Mouse (Mus musculus): ENCODE data around the gene Rpusd3.
A peak's percentile ranks its signal among the peaks of the same experiment; 100 is the strongest.

Gene Rpusd3

DNA sequence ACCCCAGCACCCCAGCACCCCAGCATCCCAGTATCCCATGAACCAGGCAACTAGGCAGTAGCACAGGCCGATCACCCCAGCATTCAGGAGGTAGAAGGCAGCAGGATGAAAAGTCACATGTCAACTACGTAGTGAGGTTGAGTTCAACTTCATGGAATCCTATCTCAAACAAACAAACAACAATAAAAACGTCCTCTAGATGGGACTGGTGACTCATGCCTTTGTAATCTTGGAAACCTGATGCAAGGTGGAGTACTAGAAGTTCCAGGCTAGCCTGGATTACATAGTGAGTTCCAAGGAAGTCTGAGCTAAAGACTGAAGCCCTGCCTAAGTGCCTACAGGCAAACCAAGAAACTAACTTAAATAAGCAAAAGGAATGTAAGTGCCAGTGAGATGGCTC, 11.7 kb upstream of the Rpusd3 start:
- DNase-seq (ENCODE audit: low read depth, low spot score): no peak

- no peak for DNase-seq (ENCODE audit: low read depth, low spot score)
Measured at GRCm38 (mm10) chr6:113429965-113430364, 10.8 kb upstream of the Rpusd3 start.

GRCm38 (mm10) chr6:113428006-113428405, 8.9 kb upstream of the Rpusd3 start:
- no peak for DNase-seq (ENCODE audit: low read depth, low spot score)

DNA sequence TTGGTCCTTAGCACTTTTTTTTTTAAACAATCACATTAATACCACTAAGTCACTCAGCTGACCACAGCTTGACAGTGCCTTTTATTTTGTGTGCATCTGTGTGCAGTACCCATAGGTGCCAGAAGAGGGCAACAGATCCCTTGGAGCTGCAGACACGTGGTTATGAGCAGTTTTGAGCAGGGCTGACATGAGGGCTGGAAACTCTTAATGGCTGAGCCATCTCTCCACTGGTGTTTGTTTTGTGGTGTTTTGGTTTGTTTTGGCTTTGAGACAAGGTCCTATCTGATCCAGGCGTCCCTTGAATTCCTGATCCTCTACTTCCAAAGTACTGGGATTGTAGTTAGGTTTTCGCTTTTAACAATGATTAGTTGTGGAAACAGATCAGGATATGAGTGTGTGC, 8.3 kb upstream of the Rpusd3 start:
- DNase-seq (ENCODE audit: low read depth, low spot score): no peak

DNA sequence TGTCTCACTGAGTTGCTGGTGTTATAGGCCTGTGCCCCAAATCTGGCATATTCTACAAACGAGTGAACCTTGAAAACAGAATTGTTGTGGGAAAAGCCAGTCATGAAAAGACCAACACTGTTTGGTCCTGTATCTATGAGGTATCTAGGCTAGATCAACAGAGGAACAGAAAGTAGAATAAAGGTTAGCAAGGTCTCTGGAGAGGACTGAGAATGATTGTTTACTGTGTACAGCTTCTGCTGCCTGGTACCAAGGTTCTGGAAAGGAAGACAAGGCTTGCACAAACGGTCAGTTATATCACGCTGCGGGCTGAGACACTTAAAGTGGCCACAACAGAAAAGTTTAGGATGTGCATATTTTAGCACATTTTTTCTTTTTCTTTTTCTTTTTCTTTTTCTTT, 7.6 kb upstream of the Rpusd3 start:
- no peak for DNase-seq (ENCODE audit: low read depth, low spot score)

GRCm38 (mm10) chr6:113424187-113424586, 5.0 kb upstream of the Rpusd3 start:
- no peak for DNase-seq (ENCODE audit: low read depth, low spot score)

GRCm38 (mm10) chr6:113423000-113423399, 3.9 kb upstream of the Rpusd3 start:
- no peak for DNase-seq (ENCODE audit: low read depth, low spot score)

- no peak for DNase-seq (ENCODE audit: low read depth, low spot score)
Measured at GRCm38 (mm10) chr6:113418441-113419198, 520 bp downstream of the Rpusd3 start.

DNA sequence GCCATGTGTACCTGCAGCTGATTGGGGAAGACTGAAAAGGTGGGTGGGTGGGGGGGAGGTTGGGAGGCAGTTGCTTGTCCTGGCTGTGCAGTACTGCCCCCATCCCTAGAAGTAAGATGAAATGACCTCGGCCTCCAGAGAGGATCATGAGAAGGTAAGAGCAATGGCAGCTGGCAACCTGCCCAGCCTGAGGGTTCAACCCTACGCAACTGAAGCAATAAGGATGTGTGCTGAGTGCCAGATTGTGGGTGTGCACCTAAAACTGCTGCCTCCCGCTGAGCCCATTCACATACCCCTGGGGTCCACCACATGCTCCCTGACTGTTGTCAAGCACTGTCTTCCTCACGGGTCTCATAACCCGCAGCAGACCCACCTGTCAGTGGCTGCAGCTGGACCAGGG, 2.7 kb downstream of the Rpusd3 start:
- DNase-seq (ENCODE audit: low read depth, low spot score): no peak

DNA sequence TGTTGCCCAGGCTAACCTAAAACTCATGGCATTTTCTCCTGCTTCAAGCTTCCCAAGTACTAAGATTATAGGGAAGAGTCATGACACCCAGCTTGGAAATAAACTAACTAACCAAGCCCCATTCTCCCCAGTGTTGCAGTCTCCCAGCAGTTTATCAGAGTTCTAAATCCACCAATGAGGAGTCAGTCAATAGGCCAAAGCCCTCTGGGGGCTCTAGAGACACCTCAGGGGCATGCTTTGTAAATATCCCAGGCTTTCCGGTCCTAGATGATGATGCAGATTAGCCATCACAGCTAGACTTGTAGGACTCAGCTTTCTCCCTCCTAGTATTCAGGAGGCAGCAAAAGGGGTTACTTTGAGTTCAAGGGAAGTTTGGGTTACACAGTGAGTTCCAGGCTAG, 9.1 kb downstream of the Rpusd3 start:
- DNase-seq (ENCODE audit: low read depth, low spot score): no peak

DNA sequence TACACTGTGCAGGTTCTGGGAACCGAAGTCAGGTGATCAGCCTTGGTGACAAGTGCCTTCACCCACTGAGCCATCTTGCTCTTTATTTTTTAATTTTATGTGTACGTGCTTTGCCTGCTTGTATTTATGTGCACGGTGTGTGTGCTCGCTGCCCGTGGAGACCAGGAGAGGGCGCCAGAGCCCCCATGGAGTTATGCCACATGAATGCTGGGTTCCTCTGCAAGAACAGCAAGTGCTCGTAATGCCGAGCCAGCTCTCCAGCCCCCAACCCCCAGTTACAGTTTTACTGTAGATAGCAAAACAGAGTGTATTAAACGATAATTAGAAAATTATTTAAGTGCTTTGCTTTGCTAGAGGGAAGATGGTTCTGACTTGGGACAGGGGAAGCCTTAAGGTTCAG, 12.5 kb downstream of the Rpusd3 start:
- DNase-seq (ENCODE audit: low read depth, low spot score): no peak

GRCm38 (mm10) chr6:113405483-113405882, 13.7 kb downstream of the Rpusd3 start:
- no peak for DNase-seq (ENCODE audit: low read depth, low spot score)

GRCm38 (mm10) chr6:113404649-113405448, 14.3 kb downstream of the Rpusd3 start:
- no peak for DNase-seq (ENCODE audit: low read depth, low spot score)

DNA sequence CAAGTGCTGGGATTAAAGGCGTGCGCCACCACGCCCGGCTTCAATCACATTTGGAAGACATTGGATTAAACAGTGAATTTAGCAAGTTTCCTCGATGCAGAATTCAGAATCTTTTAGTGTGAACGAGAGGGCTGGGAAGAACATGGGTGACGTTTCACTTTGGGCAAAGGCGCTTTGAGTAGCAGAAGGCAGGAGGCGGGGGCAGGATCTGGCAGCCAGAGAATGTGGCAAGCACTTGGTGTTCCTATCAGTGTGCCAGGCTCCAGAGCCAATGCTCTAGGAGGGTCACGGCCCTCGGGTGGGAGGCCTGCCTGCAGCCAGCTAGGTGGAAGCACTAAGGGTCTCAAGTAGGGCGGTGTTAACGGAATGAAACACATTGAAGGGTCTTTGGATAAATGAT, 17.0 kb downstream of the Rpusd3 start:
- DNase-seq (ENCODE audit: low read depth, low spot score): peak; percentile 45

DNA sequence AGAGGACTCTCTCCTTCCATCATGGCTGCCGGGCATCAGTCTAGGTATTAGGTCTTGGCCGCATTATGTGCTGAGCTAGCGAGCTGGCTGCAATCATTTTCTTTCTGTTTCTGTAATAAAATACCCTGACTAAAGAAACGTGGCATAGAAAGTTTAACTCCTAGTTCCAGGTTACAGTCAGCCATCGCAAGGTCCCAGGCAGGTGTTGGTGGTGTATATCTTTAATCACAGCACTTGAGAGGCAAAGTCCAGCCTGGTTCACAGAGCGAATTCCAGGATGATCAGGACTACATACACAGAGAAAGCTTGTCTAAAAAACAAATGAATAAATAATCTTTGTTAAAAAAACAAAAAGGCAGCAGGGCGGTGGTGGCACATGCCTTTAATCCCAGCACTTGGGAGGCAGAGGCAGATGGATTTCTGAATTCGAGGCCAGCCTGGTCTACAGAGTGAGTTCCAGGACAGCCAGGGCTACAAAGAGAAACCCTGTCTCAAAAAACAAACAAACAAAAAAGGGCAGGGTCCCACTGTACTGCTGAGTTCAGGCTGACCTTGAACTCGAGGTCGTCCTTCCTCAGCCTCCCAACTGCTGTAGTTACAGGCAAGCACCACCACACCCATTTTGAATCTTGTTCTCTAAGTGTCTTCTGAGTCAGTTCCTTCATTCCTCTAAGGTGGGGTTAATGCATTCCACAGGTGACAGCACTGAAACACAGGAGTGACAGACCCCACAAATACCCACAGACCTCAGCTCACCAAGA, 22.7 kb downstream of the Rpusd3 start:
- no peak for DNase-seq (ENCODE audit: low read depth, low spot score)

DNA sequence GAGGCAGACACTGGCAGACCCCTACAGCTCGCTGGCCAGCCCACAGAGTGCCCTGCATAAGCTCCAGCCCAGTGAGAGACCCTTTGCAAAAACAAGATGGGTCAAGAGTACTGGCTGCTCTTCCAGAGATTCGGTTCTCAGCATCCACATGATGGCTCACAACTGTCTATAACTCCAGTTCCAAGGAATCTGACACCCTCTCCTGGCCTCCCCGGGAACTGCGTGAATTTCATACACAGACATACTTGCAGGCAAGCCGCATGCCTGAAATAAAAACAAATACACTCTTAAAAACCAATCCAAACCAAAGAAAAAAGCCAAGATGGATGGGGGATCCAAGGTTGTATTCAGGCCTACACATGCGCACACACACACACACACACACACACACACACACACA, 23.6 kb downstream of the Rpusd3 start:
- DNase-seq (ENCODE audit: low read depth, low spot score): no peak

DNA sequence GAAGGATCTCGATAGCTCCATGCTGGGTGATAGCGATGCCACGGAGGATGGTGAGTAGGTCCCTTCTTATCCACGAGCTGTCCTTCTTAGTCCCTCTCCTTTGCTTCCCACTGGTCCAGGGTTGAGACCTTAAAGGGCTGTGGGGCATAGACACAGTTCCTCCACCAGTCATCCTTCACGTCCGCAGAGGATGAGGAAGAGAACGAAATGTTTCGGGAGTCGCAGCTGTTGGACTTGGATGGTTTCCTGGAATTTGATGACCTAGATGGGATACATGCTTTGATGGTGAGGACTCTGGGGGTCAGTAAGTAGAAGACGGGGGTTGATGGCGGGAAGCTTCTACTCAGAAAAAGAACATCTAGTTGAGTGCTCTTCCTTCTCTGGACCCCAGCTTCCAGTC, 24.3 kb downstream of the Rpusd3 start:
- no peak for DNase-seq (ENCODE audit: low read depth, low spot score)

DNA sequence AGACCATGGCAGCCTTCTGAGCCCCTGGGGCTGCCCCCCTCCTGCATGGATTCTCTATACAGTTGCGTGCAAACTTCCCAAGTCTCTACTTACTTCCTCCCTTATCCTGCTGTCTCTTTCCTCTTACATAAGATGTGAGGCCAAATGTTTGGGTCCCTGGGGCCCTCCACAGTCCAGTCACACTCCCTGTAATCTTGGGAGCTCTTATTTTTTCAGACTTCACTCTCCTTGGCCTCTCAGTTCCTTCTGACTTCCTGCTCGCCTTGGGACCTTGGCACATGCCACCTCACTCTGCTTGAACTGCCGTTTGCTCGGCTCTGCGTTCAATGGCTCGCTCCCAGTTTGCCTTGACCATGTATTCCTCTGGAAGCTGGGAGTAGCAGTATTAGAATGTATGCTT, 25.2 kb downstream of the Rpusd3 start:
- DNase-seq (ENCODE audit: low read depth, low spot score): no peak

- DNase-seq (ENCODE audit: low read depth, low spot score): no peak
Measured at GRCm38 (mm10) chr6:113392387-113393071, 26.6 kb downstream of the Rpusd3 start.

DNA sequence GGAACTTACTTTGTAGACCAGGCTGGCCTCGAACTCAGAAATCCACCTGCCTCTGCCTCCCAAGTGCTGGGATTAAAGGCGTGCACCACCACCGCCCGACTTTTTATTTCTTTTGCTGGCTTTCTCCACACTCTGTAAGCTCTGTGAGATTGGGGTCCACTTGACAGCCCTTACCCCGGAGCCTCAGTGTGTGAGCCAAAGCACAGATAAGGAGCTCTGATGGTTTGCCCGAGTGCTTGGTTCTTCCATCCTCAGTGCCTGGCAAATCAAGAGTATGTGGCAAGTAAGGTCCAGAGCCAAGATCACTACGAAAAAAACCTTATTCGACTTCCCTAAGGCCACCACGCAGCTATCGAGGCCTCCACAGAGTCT, 27.1 kb downstream of the Rpusd3 start:
- no peak for DNase-seq (ENCODE audit: low read depth, low spot score)

DNA sequence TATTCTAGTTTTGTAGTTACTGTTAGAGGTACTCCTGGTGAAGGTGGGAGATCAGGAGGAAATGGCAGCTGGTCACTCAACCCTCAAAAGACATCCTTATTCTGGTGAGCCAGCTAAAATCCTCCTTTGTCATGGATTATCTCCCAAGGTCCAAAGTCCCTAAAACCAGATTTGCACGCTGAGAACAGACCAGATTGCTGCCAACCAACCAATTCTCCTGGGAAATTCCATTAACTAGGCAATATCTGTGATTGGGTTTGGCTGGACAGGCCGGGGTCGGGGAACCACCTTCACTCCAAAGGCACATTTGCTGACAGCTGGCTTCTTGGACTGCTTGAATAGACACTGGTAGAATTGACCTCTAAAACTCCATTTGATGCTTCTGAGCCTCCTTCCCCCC, 28.4 kb downstream of the Rpusd3 start:
- no peak for DNase-seq (ENCODE audit: low read depth, low spot score)

- no peak for DNase-seq (ENCODE audit: low read depth, low spot score)
Measured at GRCm38 (mm10) chr6:113388960-113389359, 30.2 kb downstream of the Rpusd3 start, which contains the start of gene Ttll3. Gene Ttll3 (plus strand): TSS chr6:113389260.

Data from skeletal muscle tissue, adult 2 months (tissue).